Comparison of ENCODE assay signal across 7 mouse cellular contexts in the genomic region with DNA sequence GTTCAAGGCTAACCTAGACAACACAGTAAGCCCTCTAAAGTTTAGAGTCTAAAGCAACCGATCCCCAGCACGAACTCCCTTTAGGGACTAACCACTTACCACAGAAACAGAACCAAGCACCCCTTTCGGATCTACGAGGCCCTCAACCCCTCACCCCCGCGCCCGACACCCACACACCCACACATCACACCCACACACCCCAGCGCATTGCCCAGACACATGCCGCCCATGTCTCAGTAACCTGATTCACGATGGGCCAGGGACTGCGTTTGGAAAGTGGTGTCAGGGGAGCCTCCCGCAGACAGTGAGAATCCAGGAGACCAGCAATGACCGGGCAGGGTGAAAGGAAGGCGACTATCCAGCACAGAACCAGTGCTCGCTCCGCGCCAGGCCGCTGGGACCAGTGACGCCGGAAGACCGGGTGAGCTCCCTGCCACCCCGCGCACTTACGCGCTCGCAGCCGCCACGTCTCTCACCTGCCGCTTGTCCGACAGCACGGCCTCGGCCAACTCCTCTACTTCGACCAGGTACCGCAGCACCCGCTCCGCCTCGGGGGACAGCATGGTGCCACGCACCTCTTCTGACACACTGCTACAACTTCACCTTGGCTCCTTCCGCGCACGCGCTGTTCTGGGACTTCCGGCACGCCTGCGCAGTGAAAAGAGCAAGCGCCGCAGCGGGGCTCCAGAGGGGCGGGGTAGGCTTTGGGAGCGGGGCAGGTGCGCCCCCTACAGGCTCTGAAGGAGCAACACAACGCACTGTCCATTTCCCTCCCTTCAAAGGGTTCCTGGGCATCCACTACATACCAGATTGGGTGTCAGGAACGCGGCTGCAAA. TPM values are rescaled to one million over a fixed set of nuclear protein-coding genes. Genes with fewer than 3 reads are reported as not detected.
DNase-seq lines count a peak whose midpoint lies in the region; ATAC-seq lines count a peak whose summit lies in the region.

A gene (minus strand): TSS at position 670 of the 836 bp plus-strand sequence.

- ATAC-seq in embryonic facial prominence, embryonic 11.5 days (replicated peaks; ENCODE audit: insufficient number of reproducible peaks, low FRiP score, low TSS enrichment, low read depth): peak; percentile 94
- ATAC-seq in granulocyte monocyte progenitor cell, adult 5-6 weeks (replicated peaks; ENCODE audit: poor library complexity, severe bottlenecking): peak; percentile 93
- ATAC-seq in midbrain, embryonic 13.5 days: peak; percentile 96

- peaks cover 3% of the 10 kb centered on the region; the same call in 1 of the 2 replicates for H3K4me1 ChIP-seq in embryonic facial prominence, embryonic 11.5 days (ENCODE audit: control insufficient read depth, insufficient read depth, low read length)
- H3K4me1 ChIP-seq in limb, embryonic 10.5 days: peaks cover 13% of the 10 kb centered on the region
- peaks cover 18% of the 10 kb centered on the region for H3K4me1 ChIP-seq in midbrain, embryonic 13.5 days (replicated peaks)

- no peak within 1 kb of the TSS for H3K27ac ChIP-seq in embryonic facial prominence, embryonic 11.5 days (replicated peaks; ENCODE audit: low read depth, low read length)
- H3K27ac ChIP-seq in limb, embryonic 10.5 days: peak within 1 kb of the TSS; percentile 79
- H3K27ac ChIP-seq in midbrain, embryonic 13.5 days: no peak within 1 kb of the TSS

- H3K4me2 ChIP-seq in embryonic facial prominence, embryonic 11.5 days (ENCODE audit: low read depth, low read length): peak within 1 kb of the TSS; percentile 88
- H3K4me2 ChIP-seq in midbrain, embryonic 13.5 days (replicated peaks): peak within 1 kb of the TSS; percentile 87

- H3K9ac ChIP-seq in embryonic facial prominence, embryonic 11.5 days (replicated peaks; ENCODE audit: low read length): peak within 1 kb of the TSS; percentile 63
- peak within 1 kb of the TSS; percentile 90 for H3K9ac ChIP-seq in midbrain, embryonic 13.5 days (replicated peaks)

- no peaks in the 10 kb centered on the region for H3K27me3 ChIP-seq in embryonic facial prominence, embryonic 11.5 days (ENCODE audit: control insufficient read depth, insufficient read depth, low read length)
- peaks cover 21% of the 10 kb centered on the region for H3K27me3 ChIP-seq in limb, embryonic 10.5 days (ENCODE audit: low read depth, poor library complexity, severe bottlenecking)
- H3K27me3 ChIP-seq in midbrain, embryonic 13.5 days: peaks cover 11% of the 10 kb centered on the region; the same call in 1 of the 2 replicates

- H3K36me3 ChIP-seq in embryonic facial prominence, embryonic 11.5 days (replicated peaks; ENCODE audit: control insufficient read depth, insufficient read depth, low read depth, low read length): no peaks in the 10 kb centered on the region; the same call in none of the 2 replicates
- H3K36me3 ChIP-seq in limb, embryonic 10.5 days: peaks cover 38% of the 10 kb centered on the region
- H3K36me3 ChIP-seq in midbrain, embryonic 13.5 days: peaks cover 37% of the 10 kb centered on the region

- peak; percentile 98 for DNase-seq in adrenal gland, postnatal 14 days
- DNase-seq in embryonic facial prominence, embryonic 11.5 days (ENCODE audit: low spot score): peak; percentile 96
- DNase-seq in kidney, adult 11 months: peak; percentile 92
- DNase-seq in limb, embryonic 10.5 days (ENCODE audit: low spot score): peak; percentile 97
- peak; percentile 85 for DNase-seq in spleen, adult 12 weeks (ENCODE audit: low spot score)

- peak within 1 kb of the TSS; percentile 67 for H3K4me3 ChIP-seq in embryonic facial prominence, embryonic 11.5 days (ENCODE audit: low read depth, low read length)
- H3K4me3 ChIP-seq in limb, embryonic 10.5 days: peak within 1 kb of the TSS; percentile 93
- H3K4me3 ChIP-seq in midbrain, embryonic 13.5 days (replicated peaks): peak within 1 kb of the TSS; percentile 88

- H3K9me3 ChIP-seq in embryonic facial prominence, embryonic 11.5 days (replicated peaks; ENCODE audit: control insufficient read depth, low read length): no peaks in the 10 kb centered on the region
- H3K9me3 ChIP-seq in limb, embryonic 10.5 days (replicated peaks): no peaks in the 10 kb centered on the region
- no peaks in the 10 kb centered on the region for H3K9me3 ChIP-seq in midbrain, embryonic 13.5 days

- WGBS in embryonic facial prominence, embryonic 11.5 days: 1% methylated on average over 54 of the region's 54 CpGs
- WGBS in limb, embryonic 10.5 days: 2% methylated on average over 54 of the region's 54 CpGs
- 2% methylated on average over 54 of the region's 54 CpGs for WGBS in midbrain, embryonic 13.5 days

RNA-seq across cellular contexts. Expression of the gene that starts here (rescaled TPM):
- total RNA-seq in adrenal gland, postnatal 14 days (2021): 112 and 124 TPM in 2 replicates
- 71.4 and 75.6 TPM in 2 replicates for polyA plus RNA-seq in embryonic facial prominence, embryonic 11.5 days (2014; fragmentation: Nextera tagmentation; extraction: Ambion mirVana)
- total RNA-seq in granulocyte monocyte progenitor cell, adult 5-6 weeks (2014; fragmentation: Nextera tagmentation): 62.9 and 67.0 TPM in 2 replicates
- 98.2 and 108 TPM in 2 replicates for total RNA-seq in granulocyte monocyte progenitor cell, adult 5-6 weeks (2017)
- polyA plus RNA-seq in limb, embryonic 10.5 days (2016; fragmentation: Nextera tagmentation; extraction: Ambion mirVana): 82.6 and 92.5 TPM in 2 replicates
- 175 and 193 TPM in 2 replicates for polyA plus RNA-seq in midbrain, embryonic 13.5 days (2015; fragmentation: Nextera tagmentation; extraction: Ambion mirVana)
